Mouse (Mus musculus) liver, embryonic 16.5 days (tissue): Measurements from ENCODE around the gene Efna1. TPM values are rescaled to one million over a fixed set of nuclear protein-coding genes. Genes with fewer than 3 reads are reported as not detected.

Source experiments
- ATAC-seq: fragments of 200-750 bp; cut with Nextera tagmentation; 2 replicates; pipeline ENCODE4 v1.8.0; 2017; ENCODE audit warnings: low read depth, mild to moderate bottlenecking, moderate number of reproducible peaks, moderate library complexity
- H3K27ac ChIP-seq: fragments of 300-500 bp; sonication (generic); 2 replicates; pipeline ENCODE4 v1.5.1; 2014; ENCODE audit warnings: mild to moderate bottlenecking, low read length
- H3K27me3 ChIP-seq: fragments of 300-500 bp; sonication (generic); 2 replicates; pipeline ENCODE4 v1.6.1; 2014; ENCODE audit warnings: low read depth, low read length, mixed read lengths; ENCODE audit not compliant: control insufficient read depth, insufficient read depth
- H3K36me3 ChIP-seq: fragments of 300-500 bp; sonication (generic); 2 replicates; pipeline ENCODE4 v1.6.1; 2014; ENCODE audit warnings: mild to moderate bottlenecking; ENCODE audit not compliant: control insufficient read depth, insufficient read depth
- H3K4me1 ChIP-seq: fragments of 300-500 bp; sonication (generic); 2 replicates; pipeline ENCODE4 v1.6.1; 2014; ENCODE audit warnings: low read depth, low read length, mixed read lengths; ENCODE audit not compliant: control insufficient read depth
- H3K4me2 ChIP-seq: fragments of 300-500 bp; sonication (generic); 2 replicates; pipeline ENCODE4 v1.6.1; 2014; ENCODE audit warnings: low read depth, low read length, mixed read lengths
- H3K4me3 ChIP-seq: fragments of 300-500 bp; sonication (generic); 2 replicates; pipeline ENCODE4 v1.5.1; 2014; ENCODE audit warnings: low read depth, mild to moderate bottlenecking, low read length
- H3K9ac ChIP-seq: fragments of 300-500 bp; sonication (generic); 2 replicates; pipeline ENCODE4 v1.6.1; 2014; ENCODE audit warnings: low read depth, low read length
- H3K9me3 ChIP-seq: fragments of 300-500 bp; sonication (generic); replicated peaks from 2 replicates; pipeline ENCODE4 v1.6.1; 2016; ENCODE audit warnings: low read length; ENCODE audit not compliant: control insufficient read depth
- WGBS: fragments of 180-500 bp; shearing (Covaris S2); extraction: QIAGEN DNeasy Blood & Tissue Kit; methylation state at CpG from one replicate; pipeline ENCODE4 v1.1.7; 2014; ENCODE audit not compliant: insufficient replicate concordance; 5-methylcytosine and 5-hydroxymethylcytosine counted together
- polyA plus RNA-seq: library from polyadenylated mRNA; unstranded; fragments of >200 nt; fragmentation: Nextera tagmentation; extraction: Ambion mirVana; gene quantifications from 2 replicates; pipeline ENCODE4 v1.2.1, GENCODE M21; 2015

The Efna1 gene
- polyA plus RNA-seq, 1 experiment from 2014 or later: 12.7 TPM

DNA sequence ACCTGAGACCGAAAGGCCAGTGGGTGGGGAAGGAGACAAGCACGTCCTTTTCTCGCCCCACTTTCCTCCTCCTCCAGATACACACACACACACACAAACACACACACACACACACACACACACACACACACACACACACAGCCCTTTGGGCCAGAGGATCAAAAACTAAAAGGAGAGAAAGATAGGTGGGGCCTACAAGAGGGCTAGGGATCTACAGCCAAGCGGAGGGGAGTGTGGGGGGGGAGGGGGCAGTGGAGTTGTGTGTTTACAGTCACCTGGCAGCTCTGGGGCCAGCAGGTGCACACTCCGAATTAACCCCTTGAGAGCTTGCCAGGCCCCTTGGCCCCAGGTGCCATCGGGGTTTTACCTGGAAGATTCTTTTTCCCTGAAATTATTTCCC lies 48.3 kb downstream of the Efna1 start:
- peaks cover 27% of the 10 kb centered on the region for H3K27me3 ChIP-seq
- peaks cover 9% of the 10 kb centered on the region for H3K4me1 ChIP-seq
- H3K4me3 ChIP-seq: no peak overlapping the region
- WGBS: 63% methylated on average over 6 of the region's 6 CpGs
- no peak overlapping the region for H3K27ac ChIP-seq
- no peaks in the 10 kb centered on the region for H3K9me3 ChIP-seq
- no peaks in the 10 kb centered on the region for H3K36me3 ChIP-seq
- H3K4me2 ChIP-seq: no peak overlapping the region
- ATAC-seq: no peak
- no peak overlapping the region for H3K9ac ChIP-seq

DNA sequence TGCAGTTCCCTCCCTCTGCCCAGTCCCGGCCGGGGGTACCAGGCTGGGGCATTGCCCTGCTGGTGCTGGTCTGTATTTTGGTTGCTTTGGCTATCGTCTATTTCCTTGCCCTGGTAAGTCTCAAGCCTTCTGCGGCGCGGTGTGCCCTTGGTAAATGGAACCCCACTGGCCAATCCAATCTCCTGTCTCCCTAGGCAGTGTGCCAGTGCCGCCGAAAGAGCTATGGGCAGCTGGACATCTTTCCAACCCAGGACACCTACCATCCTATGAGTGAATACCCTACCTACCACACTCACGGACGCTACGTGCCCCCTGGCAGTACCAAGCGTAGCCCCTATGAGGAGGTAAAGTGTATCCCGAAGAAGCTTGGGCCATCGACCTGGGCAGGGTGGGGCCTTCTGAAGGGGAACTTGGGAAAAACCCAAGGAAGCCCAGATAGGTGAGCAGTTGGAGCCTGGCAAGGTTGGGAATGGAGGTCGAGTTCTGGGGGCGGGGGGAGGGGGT lies 49.1 kb downstream of the Efna1 start:
- Histone ChIP-seq H3K9me3 (no peaks in the 10 kb centered on the region), H3K4me3 (no peak overlapping the region), H3K9ac (no peak overlapping the region), H3K27ac (no peak overlapping the region), H3K4me1 (peaks cover 15% of the 10 kb centered on the region), H3K36me3 (no peaks in the 10 kb centered on the region), H3K27me3 (peaks cover 35% of the 10 kb centered on the region), H3K4me2 (no peak overlapping the region)
- 60% methylated on average over 16 of the region's 16 CpGs for WGBS
- ATAC-seq: no peak

DNA sequence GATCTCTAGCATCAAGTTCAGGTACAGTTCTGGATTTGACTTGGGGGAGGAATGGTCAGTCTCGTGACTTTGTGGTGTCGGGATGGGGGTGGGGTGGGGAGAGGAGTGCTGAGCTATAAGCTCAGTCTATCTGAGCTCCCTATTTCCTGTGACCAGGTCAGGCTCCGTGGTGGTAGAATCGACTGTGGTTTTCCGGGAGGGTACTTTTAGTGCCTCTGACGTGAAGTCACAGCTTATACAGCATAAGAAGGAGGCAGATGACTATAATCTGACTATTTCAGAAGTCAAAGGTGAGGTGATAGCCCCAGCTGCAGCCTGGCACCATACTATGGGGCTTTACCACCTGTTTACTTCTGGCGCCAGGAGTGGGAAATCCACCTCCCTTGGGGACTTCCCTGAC lies 49.6 kb downstream of the Efna1 start:
- H3K27me3 ChIP-seq: peaks cover 40% of the 10 kb centered on the region
- no peak for ATAC-seq
- H3K36me3 ChIP-seq: no peaks in the 10 kb centered on the region
- H3K9ac ChIP-seq: no peak overlapping the region
- no peak overlapping the region for H3K27ac ChIP-seq
- H3K4me3 ChIP-seq: no peak overlapping the region
- H3K9me3 ChIP-seq: no peaks in the 10 kb centered on the region
- peaks cover 15% of the 10 kb centered on the region for H3K4me1 ChIP-seq
- WGBS: 23% methylated on average over 7 of the region's 7 CpGs
- H3K4me2 ChIP-seq: no peak overlapping the region

DNA sequence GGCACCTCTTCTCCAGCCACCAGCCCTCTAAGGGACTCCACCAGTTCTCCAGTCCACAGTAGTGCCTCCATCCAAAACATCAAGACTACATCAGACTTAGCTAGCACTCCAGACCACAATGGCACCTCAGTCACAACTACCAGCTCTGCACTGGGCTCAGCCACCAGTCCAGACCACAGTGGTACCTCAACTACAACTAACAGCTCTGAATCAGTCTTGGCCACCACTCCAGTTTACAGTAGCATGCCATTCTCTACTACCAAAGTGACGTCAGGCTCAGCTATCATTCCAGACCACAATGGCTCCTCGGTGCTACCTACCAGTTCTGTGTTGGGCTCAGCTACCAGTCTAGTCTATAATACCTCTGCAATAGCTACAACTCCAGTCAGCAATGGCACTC lies 50.4 kb downstream of the Efna1 start:
- ATAC-seq: no peak
- H3K36me3 ChIP-seq: no peaks in the 10 kb centered on the region
- H3K9me3 ChIP-seq: no peaks in the 10 kb centered on the region
- H3K27me3 ChIP-seq: peaks cover 47% of the 10 kb centered on the region
- peaks cover 15% of the 10 kb centered on the region for H3K4me1 ChIP-seq
- H3K9ac ChIP-seq: no peak overlapping the region
- no peak overlapping the region for H3K27ac ChIP-seq
- 53% methylated on average over 2 of the region's 2 CpGs for WGBS
- H3K4me3 ChIP-seq: no peak overlapping the region
- no peak overlapping the region for H3K4me2 ChIP-seq

DNA sequence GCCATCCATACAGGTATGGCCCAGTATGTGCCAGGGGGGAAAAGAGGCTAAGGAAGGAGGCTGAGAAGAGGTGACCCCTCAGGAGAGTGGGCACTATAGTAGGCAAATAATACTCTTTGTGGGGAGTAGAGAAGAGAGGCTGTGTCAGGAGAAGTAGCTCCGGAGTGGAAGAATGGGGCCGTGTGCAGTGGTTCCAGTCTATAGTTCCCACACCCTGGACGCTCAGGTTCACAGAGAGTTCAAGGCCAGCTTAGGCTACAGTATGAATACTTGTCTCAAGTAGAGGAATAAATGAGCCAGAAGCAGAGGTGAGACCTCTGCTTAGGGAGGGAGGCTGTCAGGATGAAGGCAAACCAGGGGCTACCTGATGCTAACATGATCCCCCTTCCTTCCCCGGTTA lies 51.7 kb downstream of the Efna1 start:
- WGBS: 66% methylated on average over 4 of the region's 4 CpGs
- H3K27me3 ChIP-seq: peaks cover 51% of the 10 kb centered on the region
- H3K9ac ChIP-seq: no peak overlapping the region
- H3K4me3 ChIP-seq: no peak overlapping the region
- no peaks in the 10 kb centered on the region for H3K36me3 ChIP-seq
- peaks cover 15% of the 10 kb centered on the region for H3K4me1 ChIP-seq
- H3K4me2 ChIP-seq: no peak overlapping the region
- H3K9me3 ChIP-seq: no peaks in the 10 kb centered on the region
- no peak overlapping the region for H3K27ac ChIP-seq
- ATAC-seq: no peak

DNA sequence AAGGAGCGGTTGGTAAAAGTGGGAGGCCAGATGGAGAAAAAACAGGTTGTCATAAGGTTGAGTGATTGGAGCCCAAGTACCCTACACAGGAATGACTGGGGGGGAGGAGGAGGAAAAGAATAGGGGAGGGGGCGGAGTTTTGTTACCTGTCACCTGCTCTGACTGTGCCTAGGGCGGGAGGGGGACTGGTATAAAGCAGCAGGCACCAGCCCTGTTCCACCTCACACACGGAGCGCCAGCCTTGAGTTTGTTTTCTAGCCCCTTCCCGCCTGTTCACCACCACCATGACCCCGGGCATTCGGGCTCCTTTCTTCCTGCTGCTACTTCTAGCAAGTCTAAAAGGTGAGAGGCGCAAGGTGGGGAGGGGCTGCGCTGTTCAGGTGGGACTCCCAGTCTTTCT lies 52.1 kb downstream of the Efna1 start, which contains the start of gene Muc1:
Muc1 (plus strand) TSS at position 222 of the 400 bp plus-strand sequence.
- ATAC-seq: no peak
- 32% methylated on average over 10 of the region's 10 CpGs for WGBS
- Histone ChIP-seq H3K9ac (no peak within 1 kb of the TSS), H3K27me3 (peaks cover 51% of the 10 kb centered on the region), H3K4me1 (peaks cover 15% of the 10 kb centered on the region), H3K27ac (no peak within 1 kb of the TSS), H3K4me3 (peak within 1 kb of the TSS; percentile 57), H3K9me3 (no peaks in the 10 kb centered on the region), H3K36me3 (no peaks in the 10 kb centered on the region), H3K4me2 (peak within 1 kb of the TSS; percentile 74)

DNA sequence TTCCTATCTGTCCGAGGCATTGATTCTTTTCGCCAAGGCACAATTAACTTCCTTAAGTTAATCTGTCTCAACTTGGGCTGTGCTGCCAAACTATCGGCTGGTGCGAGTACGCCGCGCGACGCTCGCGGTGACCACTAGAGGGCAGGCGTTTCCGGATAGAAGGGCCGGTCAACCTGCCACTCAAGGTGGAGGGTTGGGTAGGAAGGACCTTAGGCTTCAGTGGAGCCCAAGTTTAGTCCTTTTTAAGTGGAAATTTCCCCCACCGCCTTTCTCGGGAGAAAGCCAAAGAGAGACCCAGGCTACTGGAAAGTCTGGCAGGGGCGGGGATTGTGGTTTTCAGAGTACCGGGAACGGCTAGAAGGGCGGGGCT lies 52.8 kb downstream of the Efna1 start:
- H3K4me1 ChIP-seq: peaks cover 15% of the 10 kb centered on the region
- H3K9me3 ChIP-seq: no peaks in the 10 kb centered on the region
- no peaks in the 10 kb centered on the region for H3K36me3 ChIP-seq
- no peak overlapping the region for H3K27ac ChIP-seq
- peak overlapping the region; percentile 57 for H3K4me3 ChIP-seq
- peaks cover 51% of the 10 kb centered on the region for H3K27me3 ChIP-seq
- no peak overlapping the region for H3K9ac ChIP-seq
- WGBS: under 1% methylated on average over 20 of the region's 20 CpGs
- ATAC-seq: peak; percentile 49
- peak overlapping the region; percentile 74 for H3K4me2 ChIP-seq

DNA sequence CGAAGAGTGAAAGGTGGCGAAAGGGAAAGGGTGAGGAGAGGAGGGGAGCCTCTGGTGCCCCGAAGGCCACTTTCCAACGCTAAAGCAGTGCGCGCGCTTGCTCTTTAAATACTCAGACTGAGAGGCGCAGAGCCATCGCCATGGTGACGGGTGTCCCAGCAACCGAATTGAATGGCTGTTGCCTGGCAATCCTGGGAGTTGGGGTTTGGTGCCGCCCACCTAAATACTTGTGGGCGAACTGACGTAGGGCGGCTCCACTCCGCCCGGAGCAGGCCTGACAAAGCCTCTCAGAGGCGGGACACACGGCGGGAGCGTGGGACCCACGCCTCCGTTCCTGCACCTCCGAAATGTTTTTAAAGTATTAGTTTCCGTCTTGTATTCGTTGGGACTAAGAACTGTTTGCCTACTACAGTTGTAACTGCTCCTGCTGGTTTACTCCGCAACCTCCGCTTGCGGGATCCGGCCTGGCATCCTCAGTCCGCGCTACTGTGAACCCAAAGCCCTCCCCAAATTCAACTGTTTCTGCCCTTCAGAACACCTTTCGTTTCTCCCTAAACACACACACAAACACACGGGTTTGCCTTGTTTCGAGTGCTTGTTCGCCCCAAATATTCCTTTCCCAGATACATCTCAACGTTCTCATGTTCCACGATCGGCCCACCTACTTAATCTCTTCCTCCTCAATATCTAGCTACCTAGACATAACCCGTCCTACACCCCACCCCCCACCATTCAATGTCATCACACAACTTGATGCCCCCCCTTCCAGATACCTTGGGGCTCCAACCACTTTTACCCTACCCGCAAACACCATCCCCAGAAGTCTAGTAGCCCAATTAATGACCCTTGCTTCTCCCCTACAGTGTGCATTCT lies 53.4 kb downstream of the Efna1 start:
- no peak overlapping the region for H3K9ac ChIP-seq
- 4% methylated on average over 41 of the region's 41 CpGs for WGBS
- no peaks in the 10 kb centered on the region for H3K36me3 ChIP-seq
- peak; percentile 39; the same call in 1 of the 2 replicates for ATAC-seq
- H3K4me2 ChIP-seq: peak overlapping the region; percentile 74
- H3K9me3 ChIP-seq: no peaks in the 10 kb centered on the region
- peaks cover 51% of the 10 kb centered on the region for H3K27me3 ChIP-seq
- H3K4me1 ChIP-seq: peaks cover 15% of the 10 kb centered on the region
- H3K27ac ChIP-seq: no peak overlapping the region
- H3K4me3 ChIP-seq: peak overlapping the region; percentile 57

DNA sequence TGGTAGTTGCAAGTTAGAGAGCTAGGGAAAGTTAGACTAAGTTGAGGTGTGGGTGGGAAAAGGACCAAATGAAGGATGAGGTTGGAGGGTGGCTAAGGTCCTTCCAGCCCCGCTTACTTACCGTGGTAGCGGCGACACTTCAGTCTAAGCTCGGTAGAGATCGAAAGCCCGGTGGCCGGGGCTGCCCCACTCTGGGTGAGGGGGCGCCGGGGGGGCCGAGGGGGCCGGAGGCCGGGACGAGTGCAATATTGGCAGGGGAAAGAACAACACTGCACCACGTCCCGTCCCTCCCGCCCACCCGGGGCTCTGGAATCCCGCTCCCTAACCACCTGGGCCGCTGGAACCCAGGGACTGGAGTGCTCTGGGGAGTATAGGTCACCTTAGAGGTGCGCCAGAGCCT lies 54.0 kb downstream of the Efna1 start, which contains the start of gene Mtx1:
Mtx1 (minus strand) TSS at position 189 of the 400 bp plus-strand sequence.
- H3K27me3 ChIP-seq: peaks cover 51% of the 10 kb centered on the region
- WGBS: 9% methylated on average over 21 of the region's 21 CpGs
- no peaks in the 10 kb centered on the region for H3K9me3 ChIP-seq
- H3K4me2 ChIP-seq: peak within 1 kb of the TSS; percentile 74
- ATAC-seq: no peak; the same call in 1 of the 2 replicates
- H3K9ac ChIP-seq: no peak within 1 kb of the TSS
- peaks cover 15% of the 10 kb centered on the region for H3K4me1 ChIP-seq
- H3K27ac ChIP-seq: no peak within 1 kb of the TSS
- no peaks in the 10 kb centered on the region for H3K36me3 ChIP-seq
- peak within 1 kb of the TSS; percentile 15; the same call in 1 of the 2 replicates for H3K4me3 ChIP-seq
